Mouse (Mus musculus): ENCODE measurements around the gene Mrps23.

GRCm38 (mm10) chr11:88166471-88166870, 37.7 kb upstream of the Mrps23 start:
- TF ChIP-seq CTCF (IDR thresholded peaks at IDR 0.05; ENCODE audit: low read depth, low read length) (no peak), POLR2A (IDR thresholded peaks at IDR 0.05; ENCODE audit: insufficient read depth, low read length) (no peak)

Measured in ES-Bruce4 (cell line).